Mouse (Mus musculus) embryonic facial prominence, embryonic 11.5 days (tissue): ENCODE data around the gene Mroh2a. TPM values are rescaled to one million over a fixed set of nuclear protein-coding genes. Genes with fewer than 3 reads are reported as not detected.

Experiments
- ATAC-seq: fragments of 200-750 bp; cut with Nextera tagmentation; replicated peaks from 2 replicates; pipeline ENCODE4 v1.8.0; 2017; ENCODE audit warnings: low read depth; ENCODE audit not compliant: insufficient number of reproducible peaks, low FRiP score, low TSS enrichment
- DNase-seq: peaks from one replicate; pipeline ENCODE4 v3.0.0-alpha.2; 2015; ENCODE audit warnings: low spot score
- H3K27ac ChIP-seq: fragments of 300-500 bp; sonication (generic); replicated peaks from 2 replicates; pipeline ENCODE4 v1.5.1; 2014; ENCODE audit warnings: mild to moderate bottlenecking, low read depth, low read length, control low read depth
- H3K27me3 ChIP-seq: fragments of 300-500 bp; sonication (generic); 2 replicates; pipeline ENCODE4 v1.6.1; 2014; ENCODE audit warnings: mild to moderate bottlenecking, low read length, moderate library complexity, mixed read lengths; ENCODE audit not compliant: control insufficient read depth, insufficient read depth
- H3K36me3 ChIP-seq: fragments of 300-500 bp; sonication (generic); replicated peaks from 2 replicates; pipeline ENCODE4 v1.6.1; 2014; ENCODE audit warnings: low read depth, mild to moderate bottlenecking, low read length, moderate library complexity, mixed read lengths; ENCODE audit not compliant: control insufficient read depth, insufficient read depth
- H3K4me1 ChIP-seq: fragments of 300-500 bp; sonication (generic); 2 replicates; pipeline ENCODE4 v1.6.1; 2014; ENCODE audit warnings: low read length, mixed read lengths; ENCODE audit not compliant: control insufficient read depth, insufficient read depth
- H3K4me2 ChIP-seq: fragments of 300-500 bp; sonication (generic); 2 replicates; pipeline ENCODE4 v1.6.1; 2014; ENCODE audit warnings: low read depth, mild to moderate bottlenecking, control low read depth, low read length, moderate library complexity
- H3K4me3 ChIP-seq: fragments of 300-500 bp; sonication (generic); 2 replicates; pipeline ENCODE4 v1.5.1; 2014; ENCODE audit warnings: low read depth, low read length, control low read depth
- H3K9ac ChIP-seq: fragments of 300-500 bp; sonication (generic); replicated peaks from 2 replicates; pipeline ENCODE4 v1.6.1; 2014; ENCODE audit warnings: mild to moderate bottlenecking, control low read depth, low read length
- H3K9me3 ChIP-seq: fragments of 300-500 bp; sonication (generic); replicated peaks from 2 replicates; pipeline ENCODE4 v1.6.1; 2016; ENCODE audit warnings: mild to moderate bottlenecking, low read length, inconsistent platforms, mixed read lengths; ENCODE audit not compliant: control insufficient read depth
- WGBS: fragments of 180-500 bp; shearing (Covaris S2); extraction: QIAGEN DNeasy Blood & Tissue Kit; methylation state at CpG from one replicate; pipeline ENCODE4 v1.1.7; 2014; 5-methylcytosine and 5-hydroxymethylcytosine counted together
- polyA plus RNA-seq: library from polyadenylated mRNA; unstranded; fragments of >200 nt; fragmentation: Nextera tagmentation; extraction: Ambion mirVana; gene quantifications from 2 replicates; pipeline ENCODE4 v1.2.1, GENCODE M21; 2014

Gene Mroh2a
- polyA plus RNA-seq, 1 experiment from 2014 or later = 1.00 TPM

DNA sequence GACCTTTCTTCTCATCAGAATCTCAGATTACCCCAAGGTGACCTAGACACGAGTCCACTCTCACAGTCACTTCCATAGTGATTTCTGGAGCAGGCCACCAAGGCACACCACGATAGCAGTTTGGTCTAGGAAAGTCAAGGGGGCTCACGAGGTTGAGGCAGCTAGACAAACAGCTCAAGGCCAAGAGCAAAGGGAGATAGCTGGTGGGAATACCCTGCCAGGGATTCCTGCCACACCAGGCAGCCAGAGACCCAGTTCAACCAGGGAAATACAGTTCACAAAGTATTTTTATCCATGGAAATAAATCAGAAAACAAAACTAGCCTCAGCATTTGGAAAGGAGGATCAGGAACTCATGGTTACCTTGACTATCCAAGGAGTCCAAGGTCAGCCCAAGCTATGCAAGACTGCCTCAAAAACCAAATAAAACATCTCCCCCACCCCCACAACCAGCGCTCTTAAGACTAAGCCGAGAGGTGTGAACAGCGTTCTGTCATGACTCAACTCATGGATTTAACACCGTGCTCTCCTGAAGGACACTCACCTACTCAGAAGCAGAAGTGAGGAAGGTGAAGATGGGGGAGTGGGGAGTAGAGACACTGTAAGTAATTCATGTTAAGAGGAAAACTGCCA, 37.6 kb downstream of the Mroh2a start:
- H3K4me1 ChIP-seq = no peaks in the 10 kb centered on the region
- no peak for DNase-seq
- peaks cover 4% of the 10 kb centered on the region for H3K9me3 ChIP-seq
- WGBS = 88% methylated on average over 7 of the region's 7 CpGs
- no peak overlapping the region for H3K4me3 ChIP-seq
- no peak overlapping the region for H3K9ac ChIP-seq
- peaks cover 97% of the 10 kb centered on the region for H3K36me3 ChIP-seq
- H3K4me2 ChIP-seq = no peak overlapping the region
- H3K27me3 ChIP-seq = no peaks in the 10 kb centered on the region
- ATAC-seq = no peak
- no peak overlapping the region for H3K27ac ChIP-seq

DNA sequence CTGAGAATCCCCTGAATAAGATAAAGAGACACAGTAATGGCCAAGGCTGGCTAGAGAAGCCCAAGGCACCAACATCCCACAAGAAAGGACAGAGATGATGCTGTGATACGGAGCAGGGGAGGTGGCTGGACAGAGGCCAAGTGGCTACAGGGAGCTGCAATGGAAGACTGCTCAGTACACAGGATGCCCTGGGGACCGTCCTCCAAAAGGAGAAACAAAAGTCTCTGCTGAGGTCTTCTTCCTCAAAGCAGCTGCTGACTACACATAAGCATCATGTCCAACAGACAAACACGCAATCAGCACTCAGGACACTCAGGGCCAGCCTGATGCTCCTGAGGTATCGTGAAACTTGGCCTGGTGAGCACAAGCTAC, 38.1 kb downstream of the Mroh2a start:
- no peak for DNase-seq
- Histone ChIP-seq H3K9me3 (peaks cover 3% of the 10 kb centered on the region; the same call in 1 of the 2 replicates), H3K4me1 (no peaks in the 10 kb centered on the region), H3K36me3 (peaks cover 97% of the 10 kb centered on the region), H3K27ac (no peak overlapping the region), H3K27me3 (no peaks in the 10 kb centered on the region), H3K9ac (no peak overlapping the region), H3K4me2 (no peak overlapping the region), H3K4me3 (no peak overlapping the region)
- no peak for ATAC-seq
- WGBS = 76% methylated on average over 4 of the region's 4 CpGs

DNA sequence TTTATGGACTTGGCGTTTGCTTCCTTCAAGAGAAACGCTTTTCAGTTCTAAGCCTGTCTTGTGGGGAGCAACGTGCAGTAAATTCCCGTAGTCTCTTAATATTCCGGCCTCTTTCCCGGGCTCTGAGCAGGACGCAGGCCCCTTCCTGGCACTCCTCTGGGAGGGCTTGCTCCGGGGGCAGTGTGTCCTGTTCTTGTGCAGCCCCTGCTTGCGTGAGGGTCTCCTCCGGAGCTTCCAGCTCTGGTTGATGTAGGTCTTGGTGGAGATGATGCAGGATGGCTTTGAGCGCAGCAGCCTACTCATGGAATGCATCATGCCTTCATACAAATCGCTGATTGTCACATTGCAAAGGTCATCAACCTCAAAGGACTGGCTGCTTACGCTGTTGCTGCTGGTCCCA, 39.3 kb downstream of the Mroh2a start:
- Histone ChIP-seq H3K9ac (no peak overlapping the region), H3K4me1 (no peaks in the 10 kb centered on the region), H3K4me2 (no peak overlapping the region), H3K9me3 (no peaks in the 10 kb centered on the region; the same call in 1 of the 2 replicates), H3K27me3 (no peaks in the 10 kb centered on the region), H3K4me3 (no peak overlapping the region), H3K27ac (no peak overlapping the region), H3K36me3 (peaks cover 88% of the 10 kb centered on the region)
- 90% methylated on average over 13 of the region's 13 CpGs for whole genome bisulfite sequencing
- no peak for DNase-seq
- ATAC-seq = no peak

DNA sequence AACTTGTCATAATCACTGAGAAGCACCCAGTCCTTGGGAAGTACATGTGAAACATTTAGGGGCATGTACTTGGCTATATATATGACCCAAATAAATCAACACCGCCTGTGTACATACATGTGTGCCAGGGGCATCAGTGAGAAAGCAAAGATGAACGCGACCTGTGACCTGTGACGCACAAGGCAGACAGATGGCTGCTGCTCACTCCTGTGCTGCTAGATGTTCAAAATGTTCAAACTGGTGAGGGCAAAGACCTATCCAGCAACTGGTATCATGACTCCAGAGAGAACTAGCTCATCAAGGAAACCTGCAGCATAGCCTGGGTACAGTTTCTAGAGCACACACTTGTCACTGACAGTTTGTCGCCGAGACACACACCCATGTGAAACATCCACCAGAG, 40.7 kb downstream of the Mroh2a start:
- DNase-seq = no peak
- WGBS = 93% methylated on average over 6 of the region's 6 CpGs
- Histone ChIP-seq H3K4me1 (no peaks in the 10 kb centered on the region), H3K4me3 (no peak overlapping the region), H3K27ac (no peak overlapping the region), H3K36me3 (peaks cover 84% of the 10 kb centered on the region), H3K9me3 (no peaks in the 10 kb centered on the region; the same call in 1 of the 2 replicates), H3K9ac (no peak overlapping the region), H3K4me2 (no peak overlapping the region), H3K27me3 (no peaks in the 10 kb centered on the region)
- ATAC-seq = no peak; the same call in 1 of the 2 replicates

DNA sequence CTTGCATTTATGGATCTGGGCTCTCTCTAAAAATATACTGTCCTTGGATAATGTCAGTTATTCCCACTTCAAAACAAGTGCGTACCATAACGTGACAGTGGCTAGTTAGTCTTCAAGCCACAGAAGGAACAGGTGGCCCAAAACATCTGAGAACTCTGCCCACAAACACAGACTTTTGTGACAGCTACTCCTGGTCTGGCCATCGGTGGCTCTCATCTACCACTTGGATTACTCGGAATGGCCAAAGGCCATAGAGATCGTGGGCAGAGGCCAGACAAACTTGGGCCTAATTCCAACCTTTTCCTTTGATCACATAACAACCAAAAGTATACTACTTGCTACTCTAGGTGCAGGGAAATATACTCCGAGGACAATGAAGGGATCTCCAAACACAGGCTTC, 41.3 kb downstream of the Mroh2a start:
- H3K4me1 ChIP-seq = no peaks in the 10 kb centered on the region
- no peak overlapping the region for H3K27ac ChIP-seq
- 85% methylated on average over 6 of the region's 6 CpGs for WGBS
- H3K9ac ChIP-seq = no peak overlapping the region
- no peak for DNase-seq
- H3K27me3 ChIP-seq = no peaks in the 10 kb centered on the region
- H3K4me3 ChIP-seq = no peak overlapping the region
- ATAC-seq = no peak
- no peaks in the 10 kb centered on the region; the same call in 1 of the 2 replicates for H3K9me3 ChIP-seq
- H3K4me2 ChIP-seq = no peak overlapping the region
- H3K36me3 ChIP-seq = peaks cover 82% of the 10 kb centered on the region

DNA sequence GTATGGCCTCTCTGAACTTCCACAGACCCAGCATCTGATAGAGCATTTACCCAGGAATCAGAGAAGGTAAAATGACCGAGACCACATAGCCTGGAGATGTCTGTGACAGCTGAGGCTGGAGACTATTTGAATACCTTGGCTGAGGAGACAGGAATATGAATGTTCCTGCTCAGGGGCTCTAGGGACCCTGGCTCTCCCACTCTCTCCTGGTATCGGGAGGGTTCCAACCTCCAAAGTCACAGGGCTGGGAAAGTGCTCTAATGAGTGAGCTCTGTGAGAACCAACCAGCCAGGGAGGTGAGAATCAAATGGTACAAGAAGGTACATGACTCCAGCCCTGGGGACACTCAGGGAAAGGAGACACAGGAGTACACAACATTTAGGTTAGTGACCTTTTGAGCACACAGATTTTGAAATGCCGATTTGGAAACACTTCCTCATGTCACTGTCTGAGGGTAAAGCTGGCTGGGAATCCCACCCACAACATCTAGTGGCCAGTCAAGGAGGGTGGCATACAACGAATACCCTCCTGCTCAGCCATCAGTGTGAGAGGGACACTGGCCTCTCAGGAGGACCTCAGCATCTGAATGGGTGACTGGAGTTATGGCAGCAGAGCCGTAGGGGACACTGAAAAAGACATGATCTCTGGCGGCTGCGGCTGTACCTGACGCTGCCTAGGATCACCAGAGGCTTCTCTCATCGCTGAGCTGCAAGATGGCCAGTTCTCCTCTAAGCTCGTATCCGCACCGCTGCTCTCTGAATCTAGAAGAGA, 42.9 kb downstream of the Mroh2a start:
- H3K9me3 ChIP-seq = no peaks in the 10 kb centered on the region; the same call in 1 of the 2 replicates
- no peaks in the 10 kb centered on the region for H3K27me3 ChIP-seq
- ATAC-seq = no peak
- H3K27ac ChIP-seq = no peak overlapping the region
- H3K4me2 ChIP-seq = no peak overlapping the region
- H3K4me3 ChIP-seq = no peak overlapping the region
- no peak overlapping the region for H3K9ac ChIP-seq
- H3K36me3 ChIP-seq = peaks cover 77% of the 10 kb centered on the region
- no peaks in the 10 kb centered on the region for H3K4me1 ChIP-seq
- DNase-seq = no peak
- WGBS = 88% methylated on average over 12 of the region's 12 CpGs

DNA sequence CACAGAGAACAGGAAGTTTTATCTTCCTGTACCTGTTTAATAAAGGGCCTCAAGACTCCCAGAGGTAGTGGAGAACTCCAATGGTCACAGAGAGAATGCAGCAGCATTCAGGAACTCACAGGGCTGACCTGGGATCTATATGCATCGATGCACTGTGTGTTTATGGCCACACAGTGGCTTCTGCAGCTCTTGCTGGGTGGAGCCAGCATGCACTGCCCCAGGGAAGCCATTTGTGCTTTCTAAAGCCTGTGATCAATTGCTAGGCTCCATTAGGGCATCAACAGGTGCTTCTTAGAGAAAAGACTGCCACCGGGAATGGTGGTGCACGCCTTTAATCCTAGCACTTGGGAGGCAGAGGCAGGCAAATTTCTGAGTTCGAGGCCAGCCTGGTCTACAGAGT, 46.1 kb downstream of the Mroh2a start:
- no peak overlapping the region for H3K4me3 ChIP-seq
- no peaks in the 10 kb centered on the region for H3K9me3 ChIP-seq
- no peak overlapping the region for H3K9ac ChIP-seq
- no peak overlapping the region for H3K27ac ChIP-seq
- H3K4me2 ChIP-seq = no peak overlapping the region
- ATAC-seq = no peak
- H3K36me3 ChIP-seq = peaks cover 46% of the 10 kb centered on the region
- H3K27me3 ChIP-seq = no peaks in the 10 kb centered on the region
- H3K4me1 ChIP-seq = peaks cover 9% of the 10 kb centered on the region
- 66% methylated on average over 4 of the region's 4 CpGs for WGBS
- DNase-seq = no peak

DNA sequence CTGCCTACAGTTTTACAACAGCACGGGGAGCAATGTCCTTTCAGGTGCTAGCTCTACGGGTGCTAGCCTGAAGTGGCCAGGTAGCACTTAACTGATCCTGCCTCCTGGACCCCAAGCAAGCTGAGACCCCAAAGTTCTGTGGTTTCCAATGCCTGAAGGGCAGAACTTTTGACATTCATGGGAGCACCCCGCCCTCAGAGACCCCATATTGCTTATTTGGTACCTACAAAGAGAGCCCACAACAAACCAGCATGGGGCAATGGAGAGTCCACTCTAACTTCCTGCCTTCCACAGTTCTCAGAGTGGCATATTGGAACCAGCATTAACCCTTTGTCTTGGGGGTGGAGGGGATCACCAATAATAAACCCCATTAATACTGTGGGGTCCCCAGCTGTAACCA, 46.5 kb downstream of the Mroh2a start:
- H3K4me1 ChIP-seq = peaks cover 9% of the 10 kb centered on the region
- WGBS = 92% methylated on average over 3 of the region's 3 CpGs
- H3K4me3 ChIP-seq = no peak overlapping the region
- no peaks in the 10 kb centered on the region for H3K9me3 ChIP-seq
- H3K36me3 ChIP-seq = peaks cover 41% of the 10 kb centered on the region
- H3K27me3 ChIP-seq = no peaks in the 10 kb centered on the region
- ATAC-seq (no peak), DNase-seq (no peak)
- H3K9ac ChIP-seq = no peak overlapping the region
- H3K4me2 ChIP-seq = no peak overlapping the region
- no peak overlapping the region for H3K27ac ChIP-seq
